Mouse (Mus musculus) myocyte (in vitro differentiated cells): Measurements from ENCODE around the gene Flcn.

Experiments used
- MAX ChIP-seq: IDR thresholded peaks from one replicate; pipeline ENCODE4 v1.6.1; 2011; ENCODE audit warnings: low read depth, mild to moderate bottlenecking, control low read depth
- POLR2A ChIP-seq: IDR thresholded peaks from one replicate; pipeline ENCODE4 v1.6.1; 2011; ENCODE audit warnings: low read depth, mild to moderate bottlenecking, control low read depth, moderate library complexity; ENCODE audit not compliant: insufficient read length
- USF1 ChIP-seq: IDR thresholded peaks from one replicate; pipeline ENCODE4 v1.6.1; 2011; ENCODE audit warnings: low read depth, mild to moderate bottlenecking, control low read depth, moderate library complexity

- no peak for TF ChIP-seq MAX
- no peak for TF ChIP-seq POLR2A
- peak; percentile 88 for TF ChIP-seq USF1
Measured at GRCm38 (mm10) chr11:59809071-59809669, 646 bp downstream of the Flcn start.
